Comparison of ENCODE assay signal across 15 mouse cellular contexts in the genomic region with DNA sequence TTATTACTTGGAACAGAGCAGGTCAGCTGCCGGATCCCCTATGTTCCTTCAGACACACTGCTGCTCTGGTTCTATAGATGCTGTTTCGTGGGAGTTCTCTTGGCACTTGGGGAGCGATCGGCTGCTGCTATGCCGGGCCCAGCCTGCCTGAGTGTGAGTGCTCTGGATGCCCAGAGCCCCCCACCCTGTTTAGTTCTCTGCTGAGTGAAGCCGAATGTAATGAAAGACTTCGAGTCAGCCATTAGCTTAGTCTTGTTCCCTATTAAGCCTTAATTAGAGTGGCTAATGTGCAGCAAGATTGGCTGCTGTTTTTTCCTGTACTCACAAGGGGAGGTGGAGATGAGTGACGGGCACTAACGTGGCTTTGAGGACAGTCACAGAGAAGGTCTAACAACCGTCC. TPM values are rescaled to one million over a fixed set of nuclear protein-coding genes. Genes with fewer than 3 reads are reported as not detected.
A peak's percentile ranks its signal among the peaks of the same experiment; 100 is the strongest.
DNase-seq lines count a peak whose midpoint lies in the region; ATAC-seq and TF ChIP-seq lines count a peak whose summit lies in the region.
"Had no signal": no experiment of that assay in that cellular context is flagged by ENCODE, and none has a peak within 500 bp of the region (broad histone marks: within the 10 kb centered on the region; RNA-seq: fewer than 3 reads in every experiment).

No protein-coding gene starts in this region.

- no peak overlapping the region for H3K9ac ChIP-seq in midbrain, embryonic 15.5 days
- H3K9ac ChIP-seq in midbrain, embryonic 14.5 days (replicated peaks; ENCODE audit: low read length), result no peak overlapping the region
- H3K9ac ChIP-seq in hindbrain, embryonic 16.5 days (ENCODE audit: low read depth, low read length), result no peak overlapping the region
- H3K9ac ChIP-seq: embryonic facial prominence, embryonic 15.5 days had no signal

- 51% methylated on average over 10 of the region's 10 CpGs for WGBS in midbrain, embryonic 15.5 days
- WGBS in midbrain, embryonic 14.5 days, result 62% methylated on average over 10 of the region's 10 CpGs
- WGBS in hindbrain, embryonic 16.5 days, result 56% methylated on average over 10 of the region's 10 CpGs

- H3K9me3 ChIP-seq in midbrain, embryonic 15.5 days, result no peaks in the 10 kb centered on the region
- no peaks in the 10 kb centered on the region for H3K9me3 ChIP-seq in midbrain, embryonic 14.5 days (ENCODE audit: control insufficient read depth, low read length)
- H3K9me3 ChIP-seq in hindbrain, embryonic 16.5 days (ENCODE audit: control insufficient read depth, low read length), result no peaks in the 10 kb centered on the region
- H3K9me3 ChIP-seq: embryonic facial prominence, embryonic 15.5 days; megakaryocyte, embryonic 14.5 days had no signal

- intact Hi-C loops in heart, postnatal 36 days (cut with DNase I), result no loop called here

- H3K27ac ChIP-seq in midbrain, embryonic 15.5 days, result no peak overlapping the region
- no peak overlapping the region for H3K27ac ChIP-seq in midbrain, embryonic 14.5 days (replicated peaks; ENCODE audit: low read depth, low read length)
- H3K27ac ChIP-seq in hindbrain, embryonic 16.5 days (ENCODE audit: low read depth, low read length), result no peak overlapping the region
- no peak overlapping the region for H3K27ac ChIP-seq in layer of hippocampus, adult 2 months
- H3K27ac ChIP-seq: embryonic facial prominence, embryonic 15.5 days had no signal

- peaks cover 5% of the 10 kb centered on the region; the same call in 1 of the 2 replicates for H3K36me3 ChIP-seq in midbrain, embryonic 15.5 days (replicated peaks)
- peaks cover 19% of the 10 kb centered on the region; the same call in 1 of the 2 replicates for H3K36me3 ChIP-seq in midbrain, embryonic 14.5 days (ENCODE audit: control insufficient read depth, insufficient read depth, low read length)
- peaks cover 7% of the 10 kb centered on the region for H3K36me3 ChIP-seq in hindbrain, embryonic 16.5 days (ENCODE audit: control insufficient read depth, insufficient read depth, low read length)

- DNase-seq in heart, adult 11 months, result peak; percentile 56
- DNase-seq in heart, postnatal 36 days, result no peak
- no peak for DNase-seq in midbrain, embryonic 14.5 days
- no peak for DNase-seq in urinary bladder, postnatal 14 days (ENCODE audit: low spot score)
- DNase-seq in layer of hippocampus, adult 2 months (ENCODE audit: low spot score in 2 of 2), result no peak
- no peak for DNase-seq in adrenal gland, postnatal 14 days
- DNase-seq: adrenal gland, adult 8-10 months; B cell, adult 2 months; cerebellum, postnatal 10 days; thymus, postnatal 4 days had no signal

- H3K4me3 ChIP-seq in midbrain, embryonic 15.5 days, result no peak overlapping the region
- no peak overlapping the region for H3K4me3 ChIP-seq in midbrain, embryonic 14.5 days (replicated peaks; ENCODE audit: low read depth, low read length)
- H3K4me3 ChIP-seq in hindbrain, embryonic 16.5 days (ENCODE audit: low read length), result no peak overlapping the region
- H3K4me3 ChIP-seq in layer of hippocampus, adult 2 months, result no peak overlapping the region
- H3K4me3 ChIP-seq: embryonic facial prominence, embryonic 15.5 days; megakaryocyte, embryonic 14.5 days had no signal

- peaks cover 15% of the 10 kb centered on the region for H3K4me1 ChIP-seq in midbrain, embryonic 15.5 days
- peaks cover 16% of the 10 kb centered on the region for H3K4me1 ChIP-seq in midbrain, embryonic 14.5 days (ENCODE audit: control insufficient read depth, insufficient read depth, low read length)
- peaks cover 3% of the 10 kb centered on the region; the same call in 1 of the 2 replicates for H3K4me1 ChIP-seq in hindbrain, embryonic 16.5 days (ENCODE audit: control insufficient read depth, insufficient read depth, low read depth, low read length)
- H3K4me1 ChIP-seq: embryonic facial prominence, embryonic 15.5 days; megakaryocyte, embryonic 14.5 days had no signal

- 0 out of 2 replicates have a peak, but pooled peaks have one; percentile 19 for ATAC-seq in midbrain, embryonic 15.5 days (replicated peaks)
- no peak for ATAC-seq in midbrain, embryonic 14.5 days (ENCODE audit: low FRiP score, low TSS enrichment)
- ATAC-seq in hindbrain, embryonic 16.5 days, result peak; percentile 37; the same call in 1 of the 2 replicates

- H3K4me2 ChIP-seq in midbrain, embryonic 15.5 days, result no peak overlapping the region
- no peak overlapping the region for H3K4me2 ChIP-seq in midbrain, embryonic 14.5 days (ENCODE audit: low read length)
- H3K4me2 ChIP-seq in hindbrain, embryonic 16.5 days (ENCODE audit: low read length), result no peak overlapping the region
- H3K4me2 ChIP-seq: embryonic facial prominence, embryonic 15.5 days; liver, embryonic 11.5 days had no signal

- H3K27me3 ChIP-seq in midbrain, embryonic 15.5 days (replicated peaks), result no peaks in the 10 kb centered on the region
- no peaks in the 10 kb centered on the region for H3K27me3 ChIP-seq in midbrain, embryonic 14.5 days (ENCODE audit: control insufficient read depth, insufficient read depth, low read length)
- H3K27me3 ChIP-seq in hindbrain, embryonic 16.5 days (replicated peaks; ENCODE audit: control insufficient read depth, insufficient read depth, low read length), result no peaks in the 10 kb centered on the region
- H3K27me3 ChIP-seq: embryonic facial prominence, embryonic 15.5 days had no signal

- no peak for TF ChIP-seq CTCF in layer of hippocampus, adult 2 months (conservative IDR thresholded peaks at IDR 0.05)

RNA-seq across cellular contexts. Expression of gene Sgo2a, which starts 55.1 kb away (rescaled TPM):
- total RNA-seq in heart, postnatal 36 days (2021), result 1 to 10 TPM; 4.1 to 5.0 TPM
- 2.7 and 2.8 TPM in 2 replicates for polyA plus RNA-seq in midbrain, embryonic 15.5 days (2015; fragmentation: Nextera tagmentation; extraction: Ambion mirVana)
- 2.8 and 5.2 TPM in 2 replicates for polyA plus RNA-seq in midbrain, embryonic 14.5 days (2014; fragmentation: Nextera tagmentation; extraction: Ambion mirVana)
- polyA plus RNA-seq in hindbrain, embryonic 16.5 days (2015; fragmentation: Nextera tagmentation; extraction: Ambion mirVana), result 3.4 and 3.7 TPM in 2 replicates
- under 1 TPM; 0.44 to 0.64 TPM for total RNA-seq in layer of hippocampus, adult 2 months (2021)
- total RNA-seq in adrenal gland, postnatal 14 days (2021), result 3.9 and 4.3 TPM in 2 replicates
